Mouse (Mus musculus) limb, embryonic 13.5 days (tissue): ENCODE data around the gene Csrnp1. TPM values are rescaled to one million over a fixed set of nuclear protein-coding genes. Genes with fewer than 3 reads are reported as not detected.
A peak's percentile ranks its signal among the peaks of the same experiment; 100 is the strongest.

Source experiments
- ATAC-seq: fragments of 200-750 bp; cut with Nextera tagmentation; 2 replicates; pipeline ENCODE4 v1.8.0; 2017; ENCODE audit warnings: low read depth, moderate number of reproducible peaks, moderate TSS enrichment; ENCODE audit not compliant: low FRiP score
- H3K27ac ChIP-seq: fragments of 300-500 bp; sonication (generic); 2 replicates; pipeline ENCODE4 v1.5.1; 2015; ENCODE audit warnings: inconsistent platforms, mild to moderate bottlenecking, moderate library complexity
- H3K27me3 ChIP-seq: fragments of 300-500 bp; sonication (generic); 2 replicates; pipeline ENCODE4 v1.6.1; 2015; ENCODE audit warnings: mild to moderate bottlenecking, inconsistent platforms
- H3K36me3 ChIP-seq: fragments of 300-500 bp; sonication (generic); 2 replicates; pipeline ENCODE4 v1.6.1; 2015; ENCODE audit warnings: inconsistent platforms, mild to moderate bottlenecking, moderate library complexity
- H3K4me1 ChIP-seq: fragments of 300-500 bp; sonication (generic); 2 replicates; pipeline ENCODE4 v1.6.1; 2015; ENCODE audit warnings: inconsistent platforms
- H3K4me2 ChIP-seq: fragments of 300-500 bp; sonication (generic); replicated peaks from 2 replicates; pipeline ENCODE4 v1.6.1; 2015; ENCODE audit warnings: inconsistent platforms, mild to moderate bottlenecking, moderate library complexity
- H3K4me3 ChIP-seq: fragments of 300-500 bp; sonication (generic); 2 replicates; pipeline ENCODE4 v1.5.1; 2015; ENCODE audit warnings: moderate library complexity, mild to moderate bottlenecking, inconsistent platforms
- H3K9ac ChIP-seq: fragments of 300-500 bp; sonication (generic); 2 replicates; pipeline ENCODE4 v1.6.1; 2015; ENCODE audit warnings: mild to moderate bottlenecking, inconsistent platforms
- H3K9me3 ChIP-seq: fragments of 300-500 bp; sonication (generic); 2 replicates; pipeline ENCODE4 v1.6.1; 2016; ENCODE audit warnings: inconsistent platforms
- WGBS: fragments of 180-500 bp; shearing (Covaris S2); methylation state at CpG from one replicate; pipeline ENCODE4 v1.1.7; 2015; 5-methylcytosine and 5-hydroxymethylcytosine counted together
- polyA plus RNA-seq: library from polyadenylated mRNA; unstranded; fragments of >200 nt; fragmentation: Nextera tagmentation; extraction: Ambion mirVana; gene quantifications from 2 replicates; pipeline ENCODE4 v1.2.1, GENCODE M21; 2015

Csrnp1 gene
- polyA plus RNA-seq, 1 experiment from 2014 or later: 4.5 TPM

DNA sequence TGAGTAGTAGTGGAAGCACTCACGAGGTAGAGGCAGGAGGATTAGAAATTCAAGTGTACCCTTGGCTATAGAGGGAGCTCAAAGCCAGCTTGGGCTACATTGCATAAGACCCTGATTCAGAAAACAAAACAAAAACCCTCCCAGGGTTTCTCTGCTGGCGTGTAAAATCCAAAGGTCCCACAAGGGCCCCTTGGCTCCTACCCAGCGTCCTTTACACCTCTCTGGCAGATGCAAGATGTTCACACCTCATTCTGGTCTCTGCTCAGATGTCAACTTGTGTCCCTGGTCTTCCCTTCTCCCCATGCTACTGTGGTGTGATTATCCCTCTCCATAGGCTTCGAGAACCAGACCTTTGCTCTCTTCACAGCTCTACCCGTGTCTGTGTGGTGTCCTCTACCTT lies 16.3 kb upstream of the Csrnp1 start:
- no peaks in the 10 kb centered on the region for H3K27me3 ChIP-seq
- ATAC-seq: no peak
- peaks cover 12% of the 10 kb centered on the region for H3K4me1 ChIP-seq
- no peaks in the 10 kb centered on the region for H3K36me3 ChIP-seq
- H3K9ac ChIP-seq: no peak overlapping the region
- no peak overlapping the region for H3K4me2 ChIP-seq
- no peak overlapping the region for H3K27ac ChIP-seq
- no peaks in the 10 kb centered on the region for H3K9me3 ChIP-seq
- WGBS: 76% methylated on average over 5 of the region's 5 CpGs
- H3K4me3 ChIP-seq: no peak overlapping the region

DNA sequence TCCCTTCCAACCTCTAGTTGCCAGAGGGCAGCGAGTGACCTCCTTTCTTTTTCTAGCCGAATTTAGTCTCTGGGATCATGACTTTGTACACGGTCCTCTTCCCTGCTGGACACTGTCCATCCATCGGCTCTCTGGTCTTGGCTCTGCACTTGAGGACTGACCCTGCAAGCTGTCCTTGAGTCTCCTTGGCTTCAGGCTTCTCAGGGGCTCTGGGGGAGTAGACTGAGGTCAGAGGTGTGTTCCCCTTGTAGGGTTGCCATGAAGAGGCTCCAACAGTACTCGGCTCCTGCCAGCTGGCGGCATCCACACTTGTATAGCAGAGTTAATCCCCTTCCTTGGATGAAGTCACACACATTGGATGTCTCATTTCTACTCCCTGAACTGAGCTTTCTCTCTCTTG lies 15.2 kb upstream of the Csrnp1 start:
- H3K4me3 ChIP-seq: no peak overlapping the region
- no peaks in the 10 kb centered on the region for H3K27me3 ChIP-seq
- H3K4me1 ChIP-seq: peaks cover 11% of the 10 kb centered on the region
- H3K9ac ChIP-seq: no peak overlapping the region
- no peak overlapping the region for H3K27ac ChIP-seq
- no peaks in the 10 kb centered on the region for H3K9me3 ChIP-seq
- no peak overlapping the region for H3K4me2 ChIP-seq
- H3K36me3 ChIP-seq: no peaks in the 10 kb centered on the region
- 83% methylated on average over 6 of the region's 6 CpGs for WGBS
- no peak for ATAC-seq

DNA sequence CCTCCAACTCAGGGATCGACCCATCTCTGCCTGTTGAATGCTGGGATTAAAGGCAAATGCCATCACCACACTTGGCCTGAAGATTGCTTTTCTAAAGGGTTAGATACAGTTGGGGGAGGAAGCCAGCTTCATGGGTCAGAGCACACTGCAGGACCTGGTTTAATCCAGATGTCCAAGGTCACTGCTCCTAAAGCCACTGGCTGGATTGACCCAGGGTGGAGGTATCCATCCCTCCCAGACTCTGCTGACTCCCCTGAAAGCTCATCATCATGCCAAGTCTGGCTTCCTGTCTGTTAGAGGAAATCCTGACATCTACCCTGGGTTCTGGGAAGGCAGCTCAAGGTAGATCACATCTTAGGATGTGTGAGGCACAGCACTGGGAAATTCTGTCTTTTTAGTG lies 14.3 kb upstream of the Csrnp1 start:
- H3K4me1 ChIP-seq: peaks cover 11% of the 10 kb centered on the region
- H3K27ac ChIP-seq: no peak overlapping the region
- no peaks in the 10 kb centered on the region for H3K36me3 ChIP-seq
- no peaks in the 10 kb centered on the region for H3K9me3 ChIP-seq
- H3K4me2 ChIP-seq: no peak overlapping the region
- H3K27me3 ChIP-seq: no peaks in the 10 kb centered on the region
- WGBS: 85% methylated on average over 1 of the region's 1 CpGs
- ATAC-seq: no peak
- no peak overlapping the region for H3K9ac ChIP-seq
- H3K4me3 ChIP-seq: no peak overlapping the region

DNA sequence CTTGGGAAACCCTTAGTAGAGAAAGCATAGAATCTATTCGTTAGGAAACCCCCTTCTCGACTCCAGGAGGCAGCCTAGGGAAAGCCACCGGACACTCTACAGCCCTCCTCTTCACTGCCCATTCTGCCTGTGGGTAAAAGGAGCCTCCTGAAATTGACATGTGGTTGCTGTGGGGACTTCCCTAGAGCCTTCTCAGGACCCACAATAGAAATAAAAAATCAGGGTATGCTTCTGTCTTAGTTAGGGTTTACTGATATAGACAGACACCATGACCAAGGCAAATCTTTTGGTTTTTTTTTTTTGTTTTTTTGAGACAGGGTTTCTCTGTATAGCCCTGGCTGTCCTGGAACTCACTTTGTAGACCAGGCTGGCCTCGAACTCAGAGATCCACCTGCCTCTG lies 11.6 kb upstream of the Csrnp1 start:
- no peak overlapping the region for H3K27ac ChIP-seq
- H3K4me1 ChIP-seq: no peaks in the 10 kb centered on the region
- no peak overlapping the region for H3K9ac ChIP-seq
- H3K27me3 ChIP-seq: peaks cover 10% of the 10 kb centered on the region; the same call in 1 of the 2 replicates
- no peaks in the 10 kb centered on the region for H3K9me3 ChIP-seq
- H3K4me2 ChIP-seq: no peak overlapping the region
- 79% methylated on average over 4 of the region's 4 CpGs for WGBS
- no peaks in the 10 kb centered on the region for H3K36me3 ChIP-seq
- H3K4me3 ChIP-seq: no peak overlapping the region
- no peak for ATAC-seq

DNA sequence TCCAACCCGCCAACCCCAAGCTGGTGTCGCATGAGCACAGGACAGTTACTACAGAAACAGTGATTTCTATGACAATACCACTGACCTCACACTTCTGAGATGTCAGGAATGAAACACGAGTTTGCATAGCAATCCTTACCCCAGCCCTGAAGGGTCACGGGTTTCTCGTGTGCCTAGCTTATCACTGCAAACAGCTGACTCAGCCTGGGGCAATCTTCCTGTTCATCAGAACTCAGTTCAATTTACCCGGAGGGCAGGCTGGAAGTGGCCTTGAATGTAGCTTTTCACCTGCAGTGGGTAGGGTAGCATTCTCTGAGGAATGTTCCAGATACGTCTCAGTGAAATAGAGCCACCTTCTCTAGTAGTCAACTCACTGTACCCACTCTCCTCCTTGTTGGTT lies 9.7 kb upstream of the Csrnp1 start:
- no peak overlapping the region for H3K4me2 ChIP-seq
- no peak overlapping the region for H3K4me3 ChIP-seq
- ATAC-seq: no peak
- H3K4me1 ChIP-seq: no peaks in the 10 kb centered on the region
- H3K36me3 ChIP-seq: no peaks in the 10 kb centered on the region
- H3K27ac ChIP-seq: no peak overlapping the region
- peaks cover 10% of the 10 kb centered on the region; the same call in 1 of the 2 replicates for H3K27me3 ChIP-seq
- no peaks in the 10 kb centered on the region for H3K9me3 ChIP-seq
- 75% methylated on average over 7 of the region's 7 CpGs for WGBS
- H3K9ac ChIP-seq: no peak overlapping the region

DNA sequence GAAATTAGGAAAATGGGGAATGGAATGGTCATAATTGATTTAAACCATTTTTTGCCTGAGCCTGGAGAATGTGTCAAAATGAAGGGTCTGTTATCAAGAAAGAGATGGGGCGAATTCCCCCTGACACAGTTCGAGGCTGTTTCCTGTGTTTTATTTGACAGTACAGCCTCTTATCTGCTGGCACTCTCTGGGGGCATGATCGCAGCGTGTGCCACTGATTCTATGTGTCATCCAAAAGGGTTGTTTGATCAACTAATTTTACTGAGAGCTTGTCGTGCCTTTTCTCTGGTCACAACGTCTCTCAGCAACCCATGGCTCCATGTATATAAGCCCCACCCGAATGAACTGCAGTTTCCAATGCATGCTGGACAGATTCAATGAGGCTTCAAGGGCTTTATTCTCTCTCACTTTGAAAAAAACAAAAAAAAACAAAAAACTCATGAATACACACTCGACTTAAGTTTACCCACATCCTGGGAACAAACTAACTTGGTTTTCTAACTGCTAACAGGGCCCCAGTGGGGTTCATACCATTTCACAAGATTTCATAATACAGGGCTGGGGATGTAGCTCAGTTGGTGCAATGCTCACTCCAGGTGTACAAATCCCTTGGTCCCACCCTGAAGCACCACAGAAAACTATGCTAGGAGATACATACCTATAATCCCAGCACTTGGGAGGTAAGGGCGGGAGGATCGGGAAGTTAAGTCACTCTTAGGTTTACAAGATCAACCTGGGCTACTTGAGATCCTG lies 8.8 kb upstream of the Csrnp1 start:
- 78% methylated on average over 10 of the region's 10 CpGs for WGBS
- Histone ChIP-seq H3K4me2 (no peak overlapping the region), H3K9me3 (no peaks in the 10 kb centered on the region), H3K27ac (no peak overlapping the region), H3K9ac (no peak overlapping the region), H3K4me1 (no peaks in the 10 kb centered on the region), H3K27me3 (peaks cover 10% of the 10 kb centered on the region; the same call in 1 of the 2 replicates), H3K36me3 (no peaks in the 10 kb centered on the region), H3K4me3 (no peak overlapping the region)
- no peak for ATAC-seq

DNA sequence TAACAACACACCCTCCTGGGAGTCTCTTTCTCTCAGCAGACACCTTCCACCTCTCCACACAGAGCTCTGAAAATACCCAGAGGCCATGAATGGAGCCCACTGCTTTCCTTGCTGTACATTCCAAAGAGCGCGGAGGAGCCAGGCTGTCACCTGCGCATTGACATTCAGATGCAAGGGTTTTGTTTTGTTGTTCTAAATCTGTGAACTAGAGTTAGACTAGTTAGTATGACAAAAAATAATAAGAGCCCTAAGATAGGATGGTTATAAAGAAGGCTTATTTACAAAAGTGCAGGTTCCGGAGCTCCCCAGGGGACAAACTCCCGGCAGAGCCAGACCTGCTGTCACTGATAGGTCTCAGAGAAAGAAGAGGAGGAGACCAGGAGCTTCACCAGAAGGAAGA lies 6.9 kb upstream of the Csrnp1 start:
- Histone ChIP-seq H3K27me3 (peaks cover 10% of the 10 kb centered on the region; the same call in 1 of the 2 replicates), H3K9ac (no peak overlapping the region), H3K4me2 (no peak overlapping the region), H3K27ac (no peak overlapping the region), H3K9me3 (no peaks in the 10 kb centered on the region), H3K4me1 (0 out of 2 replicates have a peak, but pooled peaks cover under 1% of the 10 kb centered on the region), H3K36me3 (no peaks in the 10 kb centered on the region), H3K4me3 (no peak overlapping the region)
- ATAC-seq: no peak
- WGBS: 24% methylated on average over 5 of the region's 5 CpGs

DNA sequence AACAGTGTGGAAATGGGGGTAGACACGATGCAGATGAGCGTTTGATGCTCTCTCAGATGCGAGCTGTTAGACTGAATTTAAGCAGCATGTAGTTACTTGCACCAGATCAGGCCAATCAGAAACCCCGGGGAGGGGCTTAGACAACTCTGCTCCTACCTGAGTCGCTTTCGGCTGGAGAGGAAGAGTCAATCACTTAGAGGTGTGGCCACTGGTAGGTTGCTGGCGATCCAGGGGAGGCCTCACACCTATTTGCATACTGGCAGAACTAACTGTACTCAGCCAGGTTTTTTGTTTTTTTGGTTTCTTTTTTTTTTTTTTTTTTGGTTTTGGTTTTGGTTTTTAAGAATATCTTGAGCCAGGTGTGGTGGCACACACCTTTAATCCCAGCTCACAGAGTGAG lies 3.8 kb upstream of the Csrnp1 start:
- Histone ChIP-seq H3K9ac (no peak overlapping the region), H3K4me2 (no peak overlapping the region), H3K27me3 (peaks cover 10% of the 10 kb centered on the region; the same call in 1 of the 2 replicates), H3K27ac (no peak overlapping the region), H3K4me3 (no peak overlapping the region), H3K4me1 (peaks cover 16% of the 10 kb centered on the region), H3K36me3 (no peaks in the 10 kb centered on the region), H3K9me3 (no peaks in the 10 kb centered on the region)
- WGBS: 32% methylated on average over 7 of the region's 7 CpGs
- ATAC-seq: no peak

DNA sequence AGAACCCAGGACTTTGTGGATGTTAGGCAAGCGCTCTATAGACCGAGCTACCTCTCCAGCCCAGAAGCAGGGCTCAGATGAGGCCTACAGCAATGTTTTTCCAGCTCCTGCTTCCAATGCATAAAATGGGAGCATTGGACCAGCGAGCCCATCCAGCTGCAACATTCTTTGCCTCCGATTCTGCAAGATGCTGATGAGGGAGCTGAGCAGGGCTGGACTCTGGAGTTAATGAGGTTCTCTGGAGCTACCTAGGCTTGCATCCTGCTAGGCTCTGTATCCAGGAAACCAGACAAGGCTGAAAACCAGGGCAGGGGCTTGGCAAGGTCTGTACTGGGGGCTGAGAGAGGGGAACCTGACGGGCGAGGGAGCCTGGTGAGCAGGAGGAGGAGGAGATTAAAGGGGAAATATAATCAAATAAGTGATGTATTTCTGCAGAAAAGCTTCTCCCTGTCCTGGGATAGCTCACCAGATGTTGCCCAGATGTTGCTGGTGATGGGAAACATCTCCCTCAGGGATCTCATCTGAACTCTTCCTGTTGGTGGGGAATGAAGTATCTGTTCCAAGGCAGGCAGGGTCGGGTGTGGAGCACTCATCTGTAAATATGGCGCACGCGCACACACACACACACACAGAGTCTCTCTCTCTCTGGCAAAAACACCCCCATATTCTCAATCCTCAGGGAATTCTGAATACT lies 1.6 kb upstream of the Csrnp1 start:
- WGBS: 58% methylated on average over 10 of the region's 10 CpGs

DNA sequence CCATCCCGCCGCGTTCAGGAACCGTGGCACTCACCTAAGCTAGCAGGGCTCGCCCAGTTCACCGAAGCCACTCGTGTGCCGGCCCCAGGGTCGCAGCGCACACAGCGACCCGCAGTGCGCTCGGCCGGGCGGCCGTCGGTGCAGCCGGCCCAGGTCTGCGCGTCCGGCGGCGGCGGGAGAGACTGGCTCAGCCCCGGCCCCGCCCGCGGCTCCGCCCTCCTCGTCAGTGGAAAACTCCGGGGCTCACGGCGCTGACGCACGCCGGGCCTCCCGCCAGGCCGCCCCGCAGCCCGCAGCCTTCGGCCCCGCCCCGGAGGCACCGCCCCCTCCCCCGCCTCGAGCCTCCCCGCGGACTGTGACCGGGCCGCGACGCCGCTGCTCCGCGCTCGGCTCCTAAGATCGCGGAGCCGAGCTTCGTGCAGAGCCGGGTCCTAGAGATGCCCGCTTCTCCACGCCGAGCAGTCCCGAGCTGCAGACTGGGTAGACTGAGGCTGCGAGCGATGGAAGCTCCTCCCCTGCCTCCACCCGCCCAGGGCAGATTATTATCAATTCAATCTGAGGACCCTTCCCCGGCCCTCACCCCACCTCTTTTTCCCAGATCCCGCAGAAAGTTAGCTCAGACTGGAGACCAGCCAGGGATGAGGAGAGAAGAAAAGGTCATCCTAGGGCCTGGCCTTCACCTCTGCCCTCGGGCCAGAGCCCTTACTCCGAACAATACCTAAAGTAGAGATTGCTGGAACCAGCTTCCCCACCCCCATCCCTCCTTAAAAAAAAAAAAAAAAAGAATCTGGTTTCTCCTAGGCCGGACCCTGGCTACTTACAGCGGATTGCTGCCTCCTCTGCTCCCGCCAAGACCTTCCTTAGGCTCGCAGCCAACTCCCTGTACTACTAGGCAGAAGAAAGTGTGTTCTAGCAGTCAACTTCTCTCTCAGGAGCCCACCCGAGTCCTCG lies 598 bp downstream of the Csrnp1 start:
- ATAC-seq: peak; percentile 85
- no peaks in the 10 kb centered on the region for H3K36me3 ChIP-seq
- no peaks in the 10 kb centered on the region for H3K27me3 ChIP-seq
- peaks cover 58% of the 10 kb centered on the region for H3K4me1 ChIP-seq
- H3K27ac ChIP-seq: peak overlapping the region; percentile 56
- H3K9ac ChIP-seq: peak overlapping the region; percentile 76
- H3K4me3 ChIP-seq: peak overlapping the region; percentile 70
- H3K9me3 ChIP-seq: no peaks in the 10 kb centered on the region
- 1% methylated on average over 59 of the region's 79 CpGs for WGBS
- H3K4me2 ChIP-seq: peak overlapping the region; percentile 99

More for the DNA sequence above, 1.6 kb upstream of the Csrnp1 start:
- ATAC-seq: no peak
- peak overlapping the region; percentile 72 for H3K27ac ChIP-seq
- H3K9me3 ChIP-seq: no peaks in the 10 kb centered on the region
- H3K27me3 ChIP-seq: no peaks in the 10 kb centered on the region
- no peak overlapping the region for H3K4me3 ChIP-seq
- no peak overlapping the region for H3K4me2 ChIP-seq
- 0 out of 2 replicates have a peak overlapping the region, but pooled peaks have one; percentile 43 for H3K9ac ChIP-seq
- H3K4me1 ChIP-seq: peaks cover 39% of the 10 kb centered on the region
- H3K36me3 ChIP-seq: no peaks in the 10 kb centered on the region

DNA sequence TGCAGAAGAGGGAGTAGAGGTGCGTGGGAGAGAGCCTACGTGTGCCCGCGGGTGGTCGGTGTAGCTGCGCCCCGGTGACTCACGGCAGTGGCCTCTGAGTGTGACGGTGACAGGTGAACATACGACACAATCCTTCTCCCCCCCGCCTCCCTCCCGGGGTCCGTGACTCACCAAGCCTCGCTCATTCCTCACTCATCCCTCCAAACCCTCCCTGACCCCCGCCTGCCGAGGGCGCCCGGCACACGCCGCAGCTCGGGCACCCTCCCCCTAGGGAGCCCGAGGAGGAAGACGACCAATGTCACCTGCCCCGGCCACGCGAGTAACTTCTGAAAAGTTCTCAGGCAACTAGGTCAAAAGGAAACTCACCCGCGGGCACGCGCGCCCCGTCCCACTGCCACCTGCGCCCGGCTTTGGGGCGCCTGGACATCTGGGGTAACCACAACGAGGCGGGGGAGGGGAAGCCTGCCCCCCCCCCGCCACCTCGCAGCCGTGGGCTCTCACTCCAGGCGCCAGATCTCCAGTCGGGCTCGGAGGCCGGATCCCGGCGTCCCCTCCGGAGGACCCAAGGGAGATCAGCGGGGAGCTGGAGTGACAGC lies 1.4 kb downstream of the Csrnp1 start:
- peak overlapping the region; percentile 56 for H3K27ac ChIP-seq
- peak overlapping the region; percentile 99 for H3K4me2 ChIP-seq
- H3K9ac ChIP-seq: peak overlapping the region; percentile 76
- H3K36me3 ChIP-seq: no peaks in the 10 kb centered on the region
- no peaks in the 10 kb centered on the region for H3K27me3 ChIP-seq
- no peak for ATAC-seq
- peak overlapping the region; percentile 70 for H3K4me3 ChIP-seq
- WGBS: under 1% methylated on average over 45 of the region's 48 CpGs
- H3K9me3 ChIP-seq: no peaks in the 10 kb centered on the region
- peaks cover 66% of the 10 kb centered on the region for H3K4me1 ChIP-seq
